Mouse (Mus musculus): ENCODE measurements at regions not wholly inside any gene's neighbourhood (a gene's known extent, or its start where the extent isn't known, plus 50 kb on each side); places are given as distances from the start of the nearest gene placed in this dataset.
"Not testable (repeated sequence)": the region's sequence is repeated elsewhere in the genome, so short reads cannot be mapped to it uniquely, and the experiment has no call there.

GRCm38 (mm10) chrX:70606349-70606748, 129.4 kb upstream of the Tmem185a start:
- no peak for DNase-seq

GRCm38 (mm10) chrX:70582344-70582743, 105.4 kb upstream of the Tmem185a start:
- DNase-seq: peak; percentile 17 to 39

- no peak for DNase-seq
Measured at GRCm38 (mm10) chrX:70580171-70580570, 103.2 kb upstream of the Tmem185a start.

GRCm38 (mm10) chrX:70574243-70574642, 97.3 kb upstream of the Tmem185a start:
- not testable (repeated sequence) for DNase-seq

GRCm38 (mm10) chrX:70570586-70570985, 93.6 kb upstream of the Tmem185a start:
- DNase-seq: not testable (repeated sequence)

GRCm38 (mm10) chrX:70569339-70569979, 92.5 kb upstream of the Tmem185a start:
- peak in 1 of 2 experiments; percentile 1 for DNase-seq
